Mouse (Mus musculus): ENCODE results near the gene Xrcc5.

The Xrcc5 gene

GRCm38 (mm10) chr1:72383056-72383455 is 75.8 kb downstream of the Xrcc5 start:
- in situ Hi-C loops (cut with MboI, MseI), result no loop called here

GRCm38 (mm10) chr1:72383651-72384050 is 76.4 kb downstream of the Xrcc5 start:
- in situ Hi-C loops (cut with MboI, MseI), result no loop called here

- in situ Hi-C loops (cut with MboI, MseI), result no loop called here
Measured at GRCm38 (mm10) chr1:72390420-72390819, 83.2 kb downstream of the Xrcc5 start.

- in situ Hi-C loops (cut with MboI, MseI), result loop anchor here (5.0 kb wide), 1 partner anchor 68 kb away; no protein-coding TSS in a partner anchor
Measured at GRCm38 (mm10) chr1:72399720-72400401, 92.6 kb downstream of the Xrcc5 start.

- in situ Hi-C loops (cut with MboI, MseI), result no loop called here
Measured at GRCm38 (mm10) chr1:72400616-72401015, 93.4 kb downstream of the Xrcc5 start.

- in situ Hi-C loops (cut with MboI, MseI), result no loop called here
Measured at GRCm38 (mm10) chr1:72401331-72402069, 94.3 kb downstream of the Xrcc5 start.

- in situ Hi-C loops (cut with MboI, MseI), result no loop called here
Measured at GRCm38 (mm10) chr1:72406505-72407079, 99.4 kb downstream of the Xrcc5 start.

- in situ Hi-C loops (cut with MboI, MseI), result no loop called here
Measured at GRCm38 (mm10) chr1:72409936-72410335, 102.7 kb downstream of the Xrcc5 start.

- in situ Hi-C loops (cut with MboI, MseI), result no loop called here
Measured at GRCm38 (mm10) chr1:72411108-72411507, 103.9 kb downstream of the Xrcc5 start.

- in situ Hi-C loops (cut with MboI, MseI), result no loop called here
Measured at GRCm38 (mm10) chr1:72413205-72413604, 106.0 kb downstream of the Xrcc5 start.

- in situ Hi-C loops (cut with MboI, MseI), result no loop called here
Measured at GRCm38 (mm10) chr1:72414133-72414532, 106.9 kb downstream of the Xrcc5 start.

- in situ Hi-C loops (cut with MboI, MseI), result no loop called here
Measured at GRCm38 (mm10) chr1:72414561-72415253, 107.5 kb downstream of the Xrcc5 start.

GRCm38 (mm10) chr1:72418744-72419655 is 111.8 kb downstream of the Xrcc5 start:
- in situ Hi-C loops (cut with MboI, MseI), result no loop called here

GRCm38 (mm10) chr1:72420220-72420619 is 113.0 kb downstream of the Xrcc5 start:
- in situ Hi-C loops (cut with MboI, MseI), result no loop called here

- in situ Hi-C loops (cut with MboI, MseI), result no loop called here
Measured at GRCm38 (mm10) chr1:72422121-72422520, 114.9 kb downstream of the Xrcc5 start.

- in situ Hi-C loops (cut with MboI, MseI), result no loop called here
Measured at GRCm38 (mm10) chr1:72426456-72426855, 119.2 kb downstream of the Xrcc5 start.

- in situ Hi-C loops (cut with MboI, MseI), result no loop called here
Measured at GRCm38 (mm10) chr1:72428526-72428925, 121.3 kb downstream of the Xrcc5 start.

- in situ Hi-C loops (cut with MboI, MseI), result no loop called here
Measured at GRCm38 (mm10) chr1:72429107-72429807, 122.0 kb downstream of the Xrcc5 start.

- in situ Hi-C loops (cut with MboI, MseI), result no loop called here
Measured at GRCm38 (mm10) chr1:72432579-72432978, 125.4 kb downstream of the Xrcc5 start.

GRCm38 (mm10) chr1:72434510-72434909 is 127.3 kb downstream of the Xrcc5 start:
- in situ Hi-C loops (cut with MboI, MseI), result no loop called here

Measured in T-helper 2 cell (primary cell).